Mouse (Mus musculus) right cerebral cortex, postnatal 25 days (tissue): Measurements from ENCODE around the gene Tyw5.

Source experiments
- DNase-seq: peaks from one replicate; pipeline ENCODE4 v3.0.0; 2022

Gene Tyw5

GRCm38 (mm10) chr1:57386519-57386918 lies 20.4 kb downstream of the Tyw5 start:
- no peak for DNase-seq

GRCm38 (mm10) chr1:57377376-57378341 lies 29.2 kb downstream of the Tyw5 start, which contains the start of gene 1700066M21Rik:
TSS of gene 1700066M21Rik (plus strand) at chr1:57377620.
- DNase-seq, result peak; percentile 98

- DNase-seq, result no peak
Observed at GRCm38 (mm10) chr1:57376806-57377205, 30.1 kb downstream of the Tyw5 start.

- DNase-seq, result no peak
Observed at GRCm38 (mm10) chr1:57375276-57375675, 31.6 kb downstream of the Tyw5 start.

- DNase-seq, result no peak
Observed at GRCm38 (mm10) chr1:57370451-57370850, 36.5 kb downstream of the Tyw5 start.

GRCm38 (mm10) chr1:57369111-57369510 lies 37.8 kb downstream of the Tyw5 start:
- DNase-seq, result no peak

- no peak for DNase-seq
Observed at GRCm38 (mm10) chr1:57367446-57367845, 39.5 kb downstream of the Tyw5 start.

- DNase-seq, result no peak
Observed at GRCm38 (mm10) chr1:57358546-57358945, 48.4 kb downstream of the Tyw5 start.

- DNase-seq, result no peak
Observed at GRCm38 (mm10) chr1:57351941-57352340, 55.0 kb downstream of the Tyw5 start.

- no peak for DNase-seq
Observed at GRCm38 (mm10) chr1:57347487-57347886, 59.4 kb downstream of the Tyw5 start.

GRCm38 (mm10) chr1:57341197-57341596 lies 65.7 kb downstream of the Tyw5 start:
- no peak for DNase-seq

- DNase-seq, result no peak
Observed at GRCm38 (mm10) chr1:57339156-57339796, 67.6 kb downstream of the Tyw5 start.
